Mouse (Mus musculus): ENCODE results near the gene Cul9. TPM values are rescaled to one million over a fixed set of nuclear protein-coding genes. Genes with fewer than 3 reads are reported as not detected.

Gene Cul9
- polyA plus RNA-seq, 2 experiments = 0.46 to 0.59 TPM

- Histone ChIP-seq H3K4me3 (ENCODE audit: insufficient read depth in 1 of 2, low read depth in 2 of 2, low read length in 2 of 2) (no peak overlapping the region), H3K36me3 (replicated peaks; ENCODE audit: control insufficient read depth, insufficient read depth, low read depth) (peaks cover 13% of the 10 kb centered on the region), H3K9me3 (ENCODE audit: control insufficient read depth, low read length) (no peaks in the 10 kb centered on the region), H3K9ac (replicated peaks) (no peak overlapping the region), H3K27me3 (ENCODE audit: control insufficient read depth, insufficient read depth, low read length) (peaks cover 2% of the 10 kb centered on the region), H3K4me2 (ENCODE audit: low read depth) (no peak overlapping the region), H3K4me1 (replicated peaks; ENCODE audit: control insufficient read depth in 2 of 2, insufficient read depth in 2 of 2, low read length in 1 of 2) (peaks cover 13 to 23% of the 10 kb centered on the region in 2 experiments), H3K27ac (no peak overlapping the region)
- 77% methylated on average over 7 of the region's 7 CpGs for WGBS (ENCODE audit: insufficient replicate concordance)
- TF ChIP-seq EP300 (IDR thresholded peaks at IDR 0.05; ENCODE audit: low read depth) (no peak), CTCF (IDR thresholded peaks at IDR 0.05; ENCODE audit: low read depth) (no peak)
- DNase-seq (ENCODE audit: low read depth in 3 of 3, low spot score in 3 of 3) = no peak
- no peak for ATAC-seq (ENCODE audit: insufficient read depth)
Measured at GRCm38 (mm10) chr17:46552151-46552550, 6.0 kb upstream of the Cul9 start.

- Histone ChIP-seq H3K36me3 (replicated peaks; ENCODE audit: control insufficient read depth, insufficient read depth, low read depth) (peaks cover 13% of the 10 kb centered on the region), H3K9me3 (ENCODE audit: control insufficient read depth, low read length) (no peaks in the 10 kb centered on the region), H3K4me3 (ENCODE audit: insufficient read depth in 1 of 2, low read depth in 2 of 2, low read length in 2 of 2) (no peak overlapping the region), H3K27me3 (ENCODE audit: control insufficient read depth, insufficient read depth, low read length) (peaks cover 9% of the 10 kb centered on the region), H3K27ac (no peak overlapping the region), H3K9ac (replicated peaks) (no peak overlapping the region), H3K4me2 (ENCODE audit: low read depth) (no peak overlapping the region), H3K4me1 (replicated peaks; ENCODE audit: control insufficient read depth in 2 of 2, insufficient read depth in 2 of 2, low read length in 1 of 2) (peaks cover 9 to 20% of the 10 kb centered on the region in 2 experiments)
- TF ChIP-seq CTCF (IDR thresholded peaks at IDR 0.05; ENCODE audit: low read depth) (no peak), EP300 (IDR thresholded peaks at IDR 0.05; ENCODE audit: low read depth) (no peak)
- ATAC-seq (ENCODE audit: insufficient read depth) = no peak
- WGBS (ENCODE audit: insufficient replicate concordance) = 80% methylated on average over 6 of the region's 6 CpGs
- DNase-seq (ENCODE audit: low read depth in 3 of 3, low spot score in 3 of 3) = no peak
Measured at GRCm38 (mm10) chr17:46551369-46551768, 5.2 kb upstream of the Cul9 start.

GRCm38 (mm10) chr17:46550904-46551303 lies 4.7 kb upstream of the Cul9 start:
- no peak overlapping the region for H3K27ac ChIP-seq
- H3K4me1 ChIP-seq (replicated peaks; ENCODE audit: control insufficient read depth in 2 of 2, insufficient read depth in 2 of 2, low read length in 1 of 2) = peaks cover 9 to 20% of the 10 kb centered on the region in 2 experiments
- H3K9me3 ChIP-seq (ENCODE audit: control insufficient read depth, low read length) = no peaks in the 10 kb centered on the region
- H3K4me2 ChIP-seq (ENCODE audit: low read depth) = no peak overlapping the region
- H3K36me3 ChIP-seq (replicated peaks; ENCODE audit: control insufficient read depth, insufficient read depth, low read depth) = peaks cover 13% of the 10 kb centered on the region
- no peak overlapping the region for H3K9ac ChIP-seq (replicated peaks)
- WGBS (ENCODE audit: insufficient replicate concordance) = 83% methylated on average over 7 of the region's 7 CpGs
- H3K27me3 ChIP-seq (ENCODE audit: control insufficient read depth, insufficient read depth, low read length) = peaks cover 14% of the 10 kb centered on the region
- no peak for DNase-seq (ENCODE audit: low read depth in 3 of 3, low spot score in 3 of 3)
- H3K4me3 ChIP-seq (ENCODE audit: insufficient read depth in 1 of 2, low read depth in 2 of 2, low read length in 2 of 2) = no peak overlapping the region
- no peak for ATAC-seq (ENCODE audit: insufficient read depth)
- no peak for TF ChIP-seq EP300 (IDR thresholded peaks at IDR 0.05; ENCODE audit: low read depth)
- TF ChIP-seq CTCF (IDR thresholded peaks at IDR 0.05; ENCODE audit: low read depth) = no peak

GRCm38 (mm10) chr17:46549642-46550041 lies 3.5 kb upstream of the Cul9 start:
- Histone ChIP-seq H3K36me3 (replicated peaks; ENCODE audit: control insufficient read depth, insufficient read depth, low read depth) (peaks cover 13% of the 10 kb centered on the region), H3K4me2 (ENCODE audit: low read depth) (no peak overlapping the region), H3K9ac (replicated peaks) (no peak overlapping the region), H3K4me3 (ENCODE audit: insufficient read depth in 1 of 2, low read depth in 2 of 2, low read length in 2 of 2) (no peak overlapping the region), H3K4me1 (replicated peaks; ENCODE audit: control insufficient read depth in 2 of 2, insufficient read depth in 2 of 2, low read length in 1 of 2) (peaks cover 9 to 19% of the 10 kb centered on the region in 2 experiments), H3K27ac (no peak overlapping the region), H3K27me3 (ENCODE audit: control insufficient read depth, insufficient read depth, low read length) (peaks cover 22% of the 10 kb centered on the region), H3K9me3 (ENCODE audit: control insufficient read depth, low read length) (no peaks in the 10 kb centered on the region)
- ATAC-seq (ENCODE audit: insufficient read depth) (no peak), DNase-seq (ENCODE audit: low read depth in 3 of 3, low spot score in 3 of 3) (no peak)
- TF ChIP-seq CTCF (IDR thresholded peaks at IDR 0.05; ENCODE audit: low read depth) (no peak), EP300 (IDR thresholded peaks at IDR 0.05; ENCODE audit: low read depth) (no peak)
- WGBS (ENCODE audit: insufficient replicate concordance) = 84% methylated on average over 9 of the region's 9 CpGs

GRCm38 (mm10) chr17:46549193-46549592 lies 3.0 kb upstream of the Cul9 start:
- ATAC-seq (ENCODE audit: insufficient read depth) (no peak), DNase-seq (ENCODE audit: low read depth in 3 of 3, low spot score in 3 of 3) (no peak)
- Histone ChIP-seq H3K27ac (no peak overlapping the region), H3K9me3 (ENCODE audit: control insufficient read depth, low read length) (no peaks in the 10 kb centered on the region), H3K4me3 (ENCODE audit: insufficient read depth in 1 of 2, low read depth in 2 of 2, low read length in 2 of 2) (no peak overlapping the region), H3K9ac (replicated peaks) (no peak overlapping the region), H3K4me2 (ENCODE audit: low read depth) (no peak overlapping the region), H3K27me3 (ENCODE audit: control insufficient read depth, insufficient read depth, low read length) (peaks cover 22% of the 10 kb centered on the region), H3K4me1 (replicated peaks; ENCODE audit: control insufficient read depth in 2 of 2, insufficient read depth in 2 of 2, low read length in 1 of 2) (peaks cover 5 to 14% of the 10 kb centered on the region in 2 experiments), H3K36me3 (replicated peaks; ENCODE audit: control insufficient read depth, insufficient read depth, low read depth) (peaks cover 13% of the 10 kb centered on the region)
- TF ChIP-seq EP300 (IDR thresholded peaks at IDR 0.05; ENCODE audit: low read depth) = no peak
- peak; percentile 77 for TF ChIP-seq CTCF (IDR thresholded peaks at IDR 0.05; ENCODE audit: low read depth)
- 52% methylated on average over 8 of the region's 8 CpGs for WGBS (ENCODE audit: insufficient replicate concordance)
